Mouse (Mus musculus): ENCODE data around the gene Nek9. TPM values are rescaled to one million over a fixed set of nuclear protein-coding genes. Genes with fewer than 3 reads are reported as not detected.
"Not testable (repeated sequence)": the region's sequence is repeated elsewhere in the genome, so short reads cannot be mapped to it uniquely, and the experiment has no call there.

The Nek9 gene
- total RNA-seq, 1 experiment from 2014 or later, result 31.6 TPM

- no peak for ATAC-seq (replicated peaks in 1 of 2; ENCODE audit: insufficient read depth in 1 of 2, low FRiP score in 2 of 2, low TSS enrichment in 1 of 2, low read depth in 1 of 2, poor library complexity in 2 of 2, severe bottlenecking in 2 of 2)
Observed at GRCm38 (mm10) chr12:85298127-85298834, 40.9 kb downstream of the Nek9 start.

GRCm38 (mm10) chr12:85297345-85297997, 41.7 kb downstream of the Nek9 start:
- no peak for ATAC-seq (replicated peaks in 1 of 2; ENCODE audit: insufficient read depth in 1 of 2, low FRiP score in 2 of 2, low TSS enrichment in 1 of 2, low read depth in 1 of 2, poor library complexity in 2 of 2, severe bottlenecking in 2 of 2)

- no peak for ATAC-seq (replicated peaks in 1 of 2; ENCODE audit: insufficient read depth in 1 of 2, low FRiP score in 2 of 2, low TSS enrichment in 1 of 2, low read depth in 1 of 2, poor library complexity in 2 of 2, severe bottlenecking in 2 of 2)
Observed at GRCm38 (mm10) chr12:85296915-85297314, 42.2 kb downstream of the Nek9 start.

GRCm38 (mm10) chr12:85295506-85295905, 43.7 kb downstream of the Nek9 start:
- ATAC-seq (replicated peaks in 1 of 2; ENCODE audit: insufficient read depth in 1 of 2, low FRiP score in 2 of 2, low TSS enrichment in 1 of 2, low read depth in 1 of 2, poor library complexity in 2 of 2, severe bottlenecking in 2 of 2), result no peak

- no peak for ATAC-seq (replicated peaks in 1 of 2; ENCODE audit: insufficient read depth in 1 of 2, low FRiP score in 2 of 2, low TSS enrichment in 1 of 2, low read depth in 1 of 2, poor library complexity in 2 of 2, severe bottlenecking in 2 of 2)
Observed at GRCm38 (mm10) chr12:85292906-85293305, 46.3 kb downstream of the Nek9 start.

GRCm38 (mm10) chr12:85292288-85292687, 46.9 kb downstream of the Nek9 start:
- ATAC-seq (replicated peaks in 1 of 2; ENCODE audit: insufficient read depth in 1 of 2, low FRiP score in 2 of 2, low TSS enrichment in 1 of 2, low read depth in 1 of 2, poor library complexity in 2 of 2, severe bottlenecking in 2 of 2), result no peak

GRCm38 (mm10) chr12:85291541-85291940, 47.6 kb downstream of the Nek9 start:
- no peak for ATAC-seq (replicated peaks in 1 of 2; ENCODE audit: insufficient read depth in 1 of 2, low FRiP score in 2 of 2, low TSS enrichment in 1 of 2, low read depth in 1 of 2, poor library complexity in 2 of 2, severe bottlenecking in 2 of 2)

- no peak for ATAC-seq (replicated peaks in 1 of 2; ENCODE audit: insufficient read depth in 1 of 2, low FRiP score in 2 of 2, low TSS enrichment in 1 of 2, low read depth in 1 of 2, poor library complexity in 2 of 2, severe bottlenecking in 2 of 2)
Observed at GRCm38 (mm10) chr12:85290633-85291032, 48.5 kb downstream of the Nek9 start.

- no peak for ATAC-seq (replicated peaks in 1 of 2; ENCODE audit: insufficient read depth in 1 of 2, low FRiP score in 2 of 2, low TSS enrichment in 1 of 2, low read depth in 1 of 2, poor library complexity in 2 of 2, severe bottlenecking in 2 of 2)
Observed at GRCm38 (mm10) chr12:85289157-85290000, 49.8 kb downstream of the Nek9 start.

- ATAC-seq (replicated peaks in 1 of 2; ENCODE audit: insufficient read depth in 1 of 2, low FRiP score in 2 of 2, low TSS enrichment in 1 of 2, low read depth in 1 of 2, poor library complexity in 2 of 2, severe bottlenecking in 2 of 2), result peak; percentile 68 to 70
Observed at GRCm38 (mm10) chr12:85288486-85289156, 50.5 kb downstream of the Nek9 start, which contains the start of gene Zc2hc1c. Gene Zc2hc1c, plus strand, starts transcription at chr12:85288591.

GRCm38 (mm10) chr12:85287809-85288485, 51.2 kb downstream of the Nek9 start, which contains the start of gene Acyp1:
Gene Acyp1, minus strand, starts transcription at chr12:85288438.
- ATAC-seq (replicated peaks in 1 of 2; ENCODE audit: insufficient read depth in 1 of 2, low FRiP score in 2 of 2, low TSS enrichment in 1 of 2, low read depth in 1 of 2, poor library complexity in 2 of 2, severe bottlenecking in 2 of 2), result peak in 1 of 2 experiments; percentile 52; a peak in 1 of 4 replicates

- ATAC-seq (replicated peaks in 1 of 2; ENCODE audit: insufficient read depth in 1 of 2, low FRiP score in 2 of 2, low TSS enrichment in 1 of 2, low read depth in 1 of 2, poor library complexity in 2 of 2, severe bottlenecking in 2 of 2), result peak; percentile 44 to 49; a peak in 1 of 4 replicates
Observed at GRCm38 (mm10) chr12:85286941-85287340, 52.2 kb downstream of the Nek9 start.

GRCm38 (mm10) chr12:85284996-85285395, 54.2 kb downstream of the Nek9 start:
- no peak for ATAC-seq (replicated peaks in 1 of 2; ENCODE audit: insufficient read depth in 1 of 2, low FRiP score in 2 of 2, low TSS enrichment in 1 of 2, low read depth in 1 of 2, poor library complexity in 2 of 2, severe bottlenecking in 2 of 2)

GRCm38 (mm10) chr12:85284331-85284730, 54.8 kb downstream of the Nek9 start:
- ATAC-seq (replicated peaks in 1 of 2; ENCODE audit: insufficient read depth in 1 of 2, low FRiP score in 2 of 2, low TSS enrichment in 1 of 2, low read depth in 1 of 2, poor library complexity in 2 of 2, severe bottlenecking in 2 of 2), result no peak

GRCm38 (mm10) chr12:85281756-85282155, 57.4 kb downstream of the Nek9 start:
- ATAC-seq (replicated peaks in 1 of 2; ENCODE audit: insufficient read depth in 1 of 2, low FRiP score in 2 of 2, low TSS enrichment in 1 of 2, low read depth in 1 of 2, poor library complexity in 2 of 2, severe bottlenecking in 2 of 2), result not testable (repeated sequence)

GRCm38 (mm10) chr12:85280845-85281651, 58.1 kb downstream of the Nek9 start:
- ATAC-seq (replicated peaks in 1 of 2; ENCODE audit: insufficient read depth in 1 of 2, low FRiP score in 2 of 2, low TSS enrichment in 1 of 2, low read depth in 1 of 2, poor library complexity in 2 of 2, severe bottlenecking in 2 of 2), result peak in 1 of 2 experiments; percentile 38; a peak in 1 of 4 replicates

Data from hematopoietic stem cell, adult 5-6 weeks (primary cell).